Mouse (Mus musculus): ENCODE data around the gene Naf1.

Gene Naf1

GRCm38 (mm10) chr8:66860023-66860422, at the start of gene Naf1:
Gene Naf1, plus strand, starts transcription at chr8:66860217.
- in situ Hi-C loops (cut with MboI; ENCODE audit: unreplicated experiment in 2 of 2): loop anchor here (5.0 to 25.0 kb wide), 3 partner anchors 373 to 1913 kb away; partner anchors contain the start of genes Tma16 (in 2 of the 2) and Tmem192 (in 1 of the 2)

GRCm38 (mm10) chr8:66860921-66861588, 1.0 kb downstream of the Naf1 start:
- in situ Hi-C loops (cut with MboI; ENCODE audit: unreplicated experiment in 2 of 2): loop anchor here (5.0 to 25.0 kb wide), 3 partner anchors 374 to 1914 kb away; partner anchors contain the start of genes Tma16 (in 2 of the 2) and Tmem192 (in 1 of the 2)

GRCm38 (mm10) chr8:66861589-66862500, 1.8 kb downstream of the Naf1 start:
- in situ Hi-C loops (cut with MboI; ENCODE audit: unreplicated experiment in 2 of 2): loop anchor here (5.0 to 25.0 kb wide), 3 partner anchors 375 to 1915 kb away; partner anchors contain the start of genes Tma16 (in 2 of the 2) and Tmem192 (in 1 of the 2)

- in situ Hi-C loops (cut with MboI; ENCODE audit: unreplicated experiment in 2 of 2): loop anchor here (5.0 to 25.0 kb wide), 3 partner anchors 376 to 1916 kb away; partner anchors contain the start of genes Tma16 (in 2 of the 2) and Tmem192 (in 1 of the 2)
These were observed 3.7 kb downstream of the Naf1 start for GRCm38 (mm10) chr8:66863761-66864160.

GRCm38 (mm10) chr8:66865120-66865519, 5.1 kb downstream of the Naf1 start:
- in situ Hi-C loops (cut with MboI; ENCODE audit: unreplicated experiment in 2 of 2): loop anchor here (25.0 kb wide), 2 partner anchors 378 to 528 kb away; partner anchors contain the start of gene Tma16 (in 2 of the 2)

DNA sequence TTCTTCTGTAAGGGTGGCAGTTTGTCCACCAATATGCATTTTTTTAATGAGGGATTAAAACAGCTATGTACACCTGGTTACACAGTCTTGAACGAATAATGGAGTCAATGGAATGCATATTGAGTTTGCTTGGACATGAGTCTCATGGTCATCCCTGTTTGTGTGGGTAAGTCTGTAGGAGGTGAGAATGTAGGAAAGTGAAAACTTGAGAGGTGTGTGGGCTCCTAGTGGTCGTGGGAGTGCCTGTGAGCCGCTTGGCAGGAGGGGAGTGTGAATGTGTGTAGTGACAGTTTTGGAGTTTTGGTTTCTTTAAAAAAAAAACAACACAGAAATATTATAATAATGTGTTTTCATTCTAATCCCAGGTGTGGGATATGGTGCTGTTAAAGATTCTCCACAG, 7.7 kb downstream of the Naf1 start:
- in situ Hi-C loops (cut with MboI; ENCODE audit: unreplicated experiment in 2 of 2): loop anchor here (25.0 kb wide), 2 partner anchors 380 to 530 kb away; partner anchors contain the start of gene Tma16 (in 2 of the 2)

GRCm38 (mm10) chr8:66869211-66869932, 9.4 kb downstream of the Naf1 start:
- in situ Hi-C loops (cut with MboI; ENCODE audit: unreplicated experiment in 2 of 2): loop anchor here (25.0 kb wide), 2 partner anchors 382 to 532 kb away; partner anchors contain the start of gene Tma16 (in 2 of the 2)

GRCm38 (mm10) chr8:66883866-66884265, 23.8 kb downstream of the Naf1 start:
- in situ Hi-C loops (cut with MboI; ENCODE audit: unreplicated experiment in 2 of 2): no loop called here

GRCm38 (mm10) chr8:66891879-66892278, 31.9 kb downstream of the Naf1 start:
- in situ Hi-C loops (cut with MboI; ENCODE audit: unreplicated experiment in 2 of 2): no loop called here

GRCm38 (mm10) chr8:66905000-66905399, 45.0 kb downstream of the Naf1 start:
- in situ Hi-C loops (cut with MboI; ENCODE audit: unreplicated experiment in 2 of 2): loop anchor here in 1 of 2 experiments (25.0 kb wide), 1 partner anchor 393 kb away; the partner anchor contains the start of gene Tktl2

- in situ Hi-C loops (cut with MboI; ENCODE audit: unreplicated experiment in 2 of 2): loop anchor here in 1 of 2 experiments (25.0 kb wide), 1 partner anchor 393 kb away; the partner anchor contains the start of gene Tktl2
These were observed 45.5 kb downstream of the Naf1 start for GRCm38 (mm10) chr8:66905557-66905956.

GRCm38 (mm10) chr8:66906116-66906515, 46.1 kb downstream of the Naf1 start:
- in situ Hi-C loops (cut with MboI; ENCODE audit: unreplicated experiment in 2 of 2): loop anchor here in 1 of 2 experiments (25.0 kb wide), 1 partner anchor 394 kb away; the partner anchor contains the start of gene Tktl2

DNA sequence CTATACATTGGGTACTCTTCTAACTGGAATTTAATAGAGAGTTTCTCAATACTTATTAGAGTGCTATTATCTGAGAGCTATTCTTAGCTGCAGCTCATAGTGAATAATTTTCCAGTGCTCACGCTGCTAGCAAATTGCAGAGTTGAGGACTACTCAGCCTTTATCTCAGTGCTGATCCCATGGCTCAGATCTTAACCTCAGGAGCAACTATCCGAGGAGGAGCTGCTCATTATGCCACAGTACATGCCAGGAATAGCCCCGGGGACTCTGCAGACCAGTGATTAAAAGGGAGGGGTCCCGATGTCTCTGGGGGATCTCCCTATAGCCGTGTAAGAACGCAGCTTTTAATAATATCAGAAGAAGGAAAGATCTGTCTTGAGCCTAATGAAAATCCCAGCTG, 50.7 kb downstream of the Naf1 start:
- in situ Hi-C loops (cut with MboI; ENCODE audit: unreplicated experiment in 2 of 2): loop anchor here in 1 of 2 experiments (25.0 kb wide), 1 partner anchor 398 kb away; the partner anchor contains the start of gene Tktl2

DNA sequence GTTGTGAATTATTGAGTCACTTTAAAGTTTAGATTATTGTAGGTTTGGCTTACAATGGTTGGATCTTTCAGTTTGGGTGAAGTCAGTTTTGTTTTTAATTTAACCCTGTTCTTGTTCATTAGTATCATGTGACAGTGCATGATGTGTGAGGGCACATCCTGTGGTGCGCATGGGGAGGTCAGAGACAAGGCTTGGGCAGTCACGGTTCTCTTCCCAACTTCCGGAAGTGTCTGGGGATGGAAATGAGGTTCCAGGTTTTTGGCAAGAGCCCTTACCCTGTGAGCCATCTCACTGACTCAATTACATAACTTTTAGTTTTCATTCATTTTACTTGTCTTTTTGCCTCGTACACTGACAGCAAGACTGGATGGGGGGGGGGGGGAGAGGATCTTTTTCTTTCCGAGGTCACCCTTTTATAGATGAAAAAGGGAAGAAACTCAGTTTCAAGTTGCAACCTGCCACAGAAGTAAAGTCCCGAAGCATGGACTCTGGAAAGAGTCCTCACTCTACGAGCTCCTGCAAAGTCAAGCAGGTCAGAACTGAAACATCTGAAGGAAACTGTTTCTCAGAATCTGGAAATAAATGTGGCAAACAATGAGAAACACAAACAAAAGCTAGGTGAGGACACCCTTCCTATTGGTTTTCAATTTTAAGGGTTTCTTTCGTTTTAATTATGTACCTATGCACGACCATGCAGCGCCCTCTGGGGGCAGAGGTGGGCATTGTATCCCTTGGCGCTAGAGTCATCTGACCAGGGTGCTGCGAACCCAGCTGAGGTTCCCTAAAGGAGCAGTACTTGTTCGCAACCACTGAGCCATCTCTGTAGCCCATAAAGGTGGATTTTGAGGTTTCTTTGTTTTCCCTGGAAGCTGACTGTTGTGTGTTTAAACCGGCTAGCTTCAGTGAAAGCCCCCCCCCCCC, 53.9 kb downstream of the Naf1 start:
- in situ Hi-C loops (cut with MboI; ENCODE audit: unreplicated experiment in 2 of 2): loop anchor here in 1 of 2 experiments (25.0 kb wide), 1 partner anchor 402 kb away; the partner anchor contains the start of gene Tktl2

- in situ Hi-C loops (cut with MboI; ENCODE audit: unreplicated experiment in 2 of 2): loop anchor here in 1 of 2 experiments (25.0 kb wide), 1 partner anchor 404 kb away; the partner anchor contains the start of gene Tktl2
These were observed 56.0 kb downstream of the Naf1 start for GRCm38 (mm10) chr8:66916056-66916455.

DNA sequence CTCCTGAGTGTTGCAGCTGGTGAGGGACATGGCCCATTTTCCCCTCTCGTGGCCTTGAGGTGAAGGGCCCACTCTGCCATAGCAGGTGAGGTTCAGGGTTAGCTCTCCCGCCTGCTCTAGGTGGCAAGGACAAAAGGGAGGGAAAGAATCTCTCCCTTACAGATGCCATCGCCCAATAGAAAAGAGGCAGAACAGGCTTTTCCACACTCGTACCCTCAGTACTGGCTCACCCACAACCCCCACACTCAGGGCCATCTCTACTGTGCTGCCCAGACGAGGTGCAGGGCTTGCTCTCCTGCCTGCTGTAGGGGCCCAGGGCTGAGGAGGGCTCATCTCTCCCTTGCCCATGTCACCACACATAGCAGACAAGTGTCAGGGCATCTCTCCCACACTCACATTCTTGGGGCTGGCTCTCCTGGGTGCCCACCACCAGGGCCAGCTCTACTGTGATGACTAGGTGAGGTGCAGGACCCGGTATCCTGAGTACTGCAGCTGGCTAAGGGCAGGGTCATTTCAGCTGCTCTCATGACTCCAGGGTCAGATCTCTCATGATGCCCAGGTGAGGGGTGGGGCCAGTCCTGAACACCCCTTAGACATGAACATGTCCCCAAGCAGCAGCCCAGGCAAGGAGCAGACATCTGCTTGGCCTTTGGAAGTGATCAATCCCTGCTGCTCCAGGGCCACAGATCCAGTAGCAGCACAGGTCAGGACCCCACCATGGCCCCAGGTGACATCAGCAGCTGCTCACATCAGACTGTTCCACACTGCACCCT, 57.9 kb downstream of the Naf1 start:
- in situ Hi-C loops (cut with MboI; ENCODE audit: unreplicated experiment in 2 of 2): loop anchor here in 1 of 2 experiments (25.0 kb wide), 1 partner anchor 406 kb away; the partner anchor contains the start of gene Tktl2

DNA sequence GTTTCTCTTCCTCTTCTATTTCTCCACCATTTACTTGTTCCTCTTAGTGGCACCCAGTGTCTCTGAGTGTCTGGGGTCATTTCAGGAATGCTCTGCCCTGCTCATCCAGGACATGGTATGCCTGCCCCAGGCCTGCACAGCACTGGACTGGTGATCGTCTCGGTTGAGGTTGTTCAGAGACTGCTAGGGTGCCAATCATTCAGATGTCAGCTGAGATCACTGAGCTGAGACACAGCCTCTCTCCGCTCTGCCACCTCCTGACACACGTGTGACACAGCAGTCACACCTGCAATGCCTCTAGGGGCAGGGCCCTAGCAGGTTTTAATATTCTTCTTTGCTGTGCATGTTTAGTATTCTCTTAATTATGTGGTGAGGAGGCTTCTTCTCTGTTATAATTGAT, 58.5 kb downstream of the Naf1 start:
- in situ Hi-C loops (cut with MboI; ENCODE audit: unreplicated experiment in 2 of 2): loop anchor here in 1 of 2 experiments (25.0 kb wide), 1 partner anchor 406 kb away; the partner anchor contains the start of gene Tktl2
